ENCODE assay signal across 13 mouse cellular contexts in the genomic region with DNA sequence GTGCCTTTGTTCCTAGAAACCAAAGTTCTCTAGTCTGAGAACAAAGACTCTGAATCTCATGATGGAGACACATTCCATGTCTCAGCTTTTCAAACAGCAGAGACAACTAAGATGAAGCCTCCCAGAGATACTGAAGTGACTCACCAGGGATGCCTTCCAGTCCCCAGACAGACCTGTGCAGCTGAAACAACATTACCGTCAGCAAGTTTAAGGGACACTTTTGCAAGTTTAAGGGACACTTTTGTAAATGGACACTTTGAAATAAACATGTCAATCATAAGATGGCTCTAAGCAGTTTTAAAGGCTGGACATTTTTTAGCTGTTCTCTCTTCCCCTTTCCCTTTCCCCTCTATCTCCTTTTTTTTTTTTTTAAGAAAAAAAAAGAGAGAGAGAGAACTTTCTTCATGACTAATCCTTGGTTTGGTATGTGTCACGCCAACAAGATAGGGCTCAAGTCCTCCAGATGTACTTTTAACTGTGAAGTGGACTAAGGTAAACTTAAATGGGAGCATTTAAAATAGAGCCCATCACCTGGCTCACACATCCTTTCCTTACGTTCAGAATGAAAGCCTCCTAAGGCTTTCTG. TPM values are rescaled to one million over a fixed set of nuclear protein-coding genes. Genes with fewer than 3 reads are reported as not detected.
DNase-seq lines count a peak whose midpoint lies in the region; ATAC-seq and TF ChIP-seq lines count a peak whose summit lies in the region.
"Had no signal": no experiment of that assay in that cellular context is flagged by ENCODE, and none has a peak within 500 bp of the region (broad histone marks: within the 10 kb centered on the region; RNA-seq: fewer than 3 reads in every experiment).

No protein-coding gene starts in this region.

- 37% methylated on average over 3 of the region's 3 CpGs for WGBS in kidney, embryonic 15.5 days
- 27% methylated on average over 3 of the region's 3 CpGs for WGBS in spleen, adult 2 months

- peak overlapping the region; percentile 92 for H3K27ac ChIP-seq in gastrocnemius, adult 2 months
- 0 out of 2 replicates have a peak overlapping the region, but pooled peaks have one; percentile 11 for H3K27ac ChIP-seq in kidney, embryonic 15.5 days
- H3K27ac ChIP-seq in spleen, adult 2 months (ENCODE audit: insufficient read depth, low read length) = peak overlapping the region; percentile 44; the same call in 1 of the 2 replicates
- H3K27ac ChIP-seq: hindbrain, embryonic 10.5 days had no signal

- no peak for ATAC-seq in kidney, embryonic 15.5 days (replicated peaks; ENCODE audit: low FRiP score)

- no peak overlapping the region for H3K9ac ChIP-seq in kidney, embryonic 15.5 days

- no peaks in the 10 kb centered on the region for H3K36me3 ChIP-seq in kidney, embryonic 15.5 days
- H3K36me3 ChIP-seq in spleen, adult 2 months (ENCODE audit: control insufficient read depth, insufficient read depth, low read length) = no peaks in the 10 kb centered on the region
- H3K36me3 ChIP-seq: hindbrain, embryonic 10.5 days had no signal

- H3K27me3 ChIP-seq in kidney, embryonic 15.5 days = no peaks in the 10 kb centered on the region
- no peaks in the 10 kb centered on the region for H3K27me3 ChIP-seq in spleen, adult 2 months (ENCODE audit: control insufficient read depth, insufficient read depth, low read length)

- peak overlapping the region; percentile 34; the same call in 1 of the 2 replicates for H3K4me2 ChIP-seq in kidney, embryonic 15.5 days

- no peak for TF ChIP-seq CTCF in gastrocnemius, adult 2 months (IDR thresholded peaks at IDR 0.05)
- TF ChIP-seq CTCF in spleen, adult 2 months (IDR thresholded peaks at IDR 0.05; ENCODE audit: extremely low read depth, insufficient read depth, insufficient read length, insufficient replicate concordance) = no peak

- H3K9me3 ChIP-seq in kidney, embryonic 15.5 days (replicated peaks) = no peaks in the 10 kb centered on the region
- H3K9me3 ChIP-seq: hindbrain, embryonic 10.5 days had no signal

- peaks cover 8% of the 10 kb centered on the region for H3K4me1 ChIP-seq in kidney, embryonic 15.5 days
- H3K4me1 ChIP-seq in spleen, adult 2 months (ENCODE audit: control insufficient read depth, insufficient read depth, insufficient read length) = peaks cover 22% of the 10 kb centered on the region; the same call in 1 of the 2 replicates

- TF ChIP-seq POLR2A in spleen, adult 2 months (IDR thresholded peaks at IDR 0.05; ENCODE audit: low read depth, low read length) = no peak

- DNase-seq in gastrocnemius, adult 2 months = no peak
- DNase-seq in gastrocnemius, postnatal 10 days = no peak
- no peak for DNase-seq in kidney, postnatal 36 days
- no peak for DNase-seq in spleen, adult 2 months (ENCODE audit: low read depth in 1 of 2, low spot score in 2 of 2)
- DNase-seq in spleen, postnatal 14 days (ENCODE audit: low spot score in 2 of 2) = no peak
- no peak for DNase-seq in cerebellum, postnatal 36 days
- DNase-seq in left cerebral cortex, postnatal 4 days = no peak
- DNase-seq: B cell, adult 2 months; kidney, adult 8-10 months; midbrain, embryonic 14.5 days had no signal

- intact Hi-C loops in gastrocnemius, adult 2 months (cut with DNase I) = no loop called here
- intact Hi-C loops in left cerebral cortex, postnatal 4 days (cut with DNase I) = no loop called here

- H3K4me3 ChIP-seq in gastrocnemius, adult 2 months = peak overlapping the region; percentile 70
- peak overlapping the region; percentile 23 for H3K4me3 ChIP-seq in kidney, embryonic 15.5 days (replicated peaks)
- H3K4me3 ChIP-seq in spleen, adult 2 months (ENCODE audit: extremely low read depth, insufficient read depth, insufficient read length) = no peak overlapping the region
- H3K4me3 ChIP-seq: hindbrain, embryonic 10.5 days had no signal

RNA-seq across cellular contexts. Expression of a gene that starts 3.6 kb away (rescaled TPM):
- total RNA-seq in gastrocnemius, adult 2 months (2021) = 10 to 100 TPM; 12.6 to 16.5 TPM
- total RNA-seq in gastrocnemius, postnatal 10 days (2021) = 10 to 100 TPM; 74.8 to 93.5 TPM
- 16.3 and 17.1 TPM in 2 replicates for polyA plus RNA-seq in kidney, embryonic 15.5 days (2015; fragmentation: Nextera tagmentation; extraction: Ambion mirVana)
- polyA plus RNA-seq in spleen, adult 2 months (2012; rRNA removed) = 7.2 and 7.5 TPM in 2 replicates
- 10 to 100 TPM; 24.7 to 26.9 TPM for total RNA-seq in left cerebral cortex, postnatal 4 days (2021)

RNA-seq across cellular contexts. Expression of a gene that starts 31.8 kb away (rescaled TPM):
- total RNA-seq in gastrocnemius, adult 2 months (2021) = 10 to 100 TPM; 13.0 to 24.0 TPM
- total RNA-seq in gastrocnemius, postnatal 10 days (2021) = 10 to 100 TPM; 22.0 to 26.6 TPM
- 9.1 and 10.4 TPM in 2 replicates for polyA plus RNA-seq in kidney, embryonic 15.5 days (2015; fragmentation: Nextera tagmentation; extraction: Ambion mirVana)
- 39.1 and 44.9 TPM in 2 replicates for polyA plus RNA-seq in spleen, adult 2 months (2012; rRNA removed)
- 10 to 100 TPM; 12.8 to 12.9 TPM for total RNA-seq in left cerebral cortex, postnatal 4 days (2021)

RNA-seq across cellular contexts. Expression of a gene that starts 44.6 kb away (rescaled TPM):
- under 1 TPM; 0.28 to 0.47 TPM for total RNA-seq in gastrocnemius, adult 2 months (2021)
- under 1 TPM; 0.38 to 0.72 TPM for total RNA-seq in gastrocnemius, postnatal 10 days (2021)
- polyA plus RNA-seq in kidney, embryonic 15.5 days (2015; fragmentation: Nextera tagmentation; extraction: Ambion mirVana) = 0.25 and 0.30 TPM in 2 replicates
- 0.26 and 1.2 TPM in 2 replicates for polyA plus RNA-seq in spleen, adult 2 months (2012; rRNA removed)
- 10 to 100 TPM; 19.7 to 21.2 TPM for total RNA-seq in left cerebral cortex, postnatal 4 days (2021)
- total RNA-seq: liver, adult 2 months had no signal
- polyA plus RNA-seq: liver, adult 2 months had no signal

Comparison
In these comparisons a context has a peak if more than half of its experiments do, and no peak if none do; other contexts are left out.
1. H3K27ac ChIP-seq: peak in every context shown above with its lines; median percentile 92 in gastrocnemius, adult 2 months; 44 in spleen, adult 2 months; 11 in kidney, embryonic 15.5 days.
2. RNA of a gene that starts 44.6 kb away (total RNA-seq): 19.7 to 21.2 TPM in left cerebral cortex, postnatal 4 days; 0.38 to 0.72 TPM in gastrocnemius, postnatal 10 days and 0.28 to 0.47 TPM in gastrocnemius, adult 2 months; every median in the first group is over 10 times any median in the second.